Mouse (Mus musculus) lung, postnatal 0 days (tissue): Measurements from ENCODE around the gene Il9.

ENCODE experiments used
- CTCF ChIP-seq: IDR thresholded peaks from 2 replicates; pipeline ENCODE4 v1.5.1; 2016; ENCODE audit warnings: antibody characterized with exemption, mild to moderate bottlenecking
- EP300 ChIP-seq: IDR thresholded peaks from 2 replicates; pipeline ENCODE4 v1.6.1; 2016; ENCODE audit warnings: antibody characterized with exemption, mild to moderate bottlenecking, control low read depth

DNA sequence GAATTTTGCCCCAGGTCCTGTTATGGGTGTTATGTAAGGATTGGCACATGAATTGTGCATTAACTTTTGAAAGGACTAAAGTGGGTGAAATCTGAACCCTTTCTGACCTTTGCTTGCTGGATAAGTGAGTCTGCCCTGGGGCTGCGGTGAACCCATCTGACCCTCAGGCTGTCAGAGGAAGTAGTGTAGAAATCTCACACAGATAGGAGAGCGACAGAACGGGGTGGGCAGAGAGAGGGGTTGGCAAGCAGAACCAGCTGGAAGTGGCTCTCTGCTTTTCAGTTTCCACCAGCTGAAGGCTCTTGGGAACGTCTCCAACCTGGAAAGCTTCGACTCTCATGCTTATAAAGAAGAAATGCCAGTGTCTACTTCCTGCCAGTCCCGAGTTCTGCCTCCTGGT lies 4.8 kb downstream of the Il9 start:
- TF ChIP-seq CTCF (no peak), EP300 (no peak)
